Mouse (Mus musculus) c-Kit-negative CD71-positive TER-119-positive erythroid progenitor cells, embryonic 14.5 days (primary cell): ENCODE data around the gene Ctsk.
"Not testable (repeated sequence)": the region's sequence is repeated elsewhere in the genome, so short reads cannot be mapped to it uniquely, and the experiment has no call there.

Source experiments
- DNase-seq: peaks from one replicate; pipeline ENCODE4 v3.0.0-alpha.2; 2013; ENCODE audit warnings: low read depth, low spot score

The Ctsk gene

GRCm38 (mm10) chr3:95524673-95525072 lies 25.6 kb downstream of the Ctsk start:
- no peak for DNase-seq

GRCm38 (mm10) chr3:95526111-95526510 lies 27.1 kb downstream of the Ctsk start:
- DNase-seq = no peak

- no peak for DNase-seq
Observed at GRCm38 (mm10) chr3:95526622-95527211, 27.7 kb downstream of the Ctsk start, which contains the start of gene Ctss. Ctss (plus strand) TSS chr3:95526786.

- DNase-seq = no peak
Observed at GRCm38 (mm10) chr3:95529814-95530213, 30.8 kb downstream of the Ctsk start.

- DNase-seq = no peak
Observed at GRCm38 (mm10) chr3:95531025-95531424, 32.0 kb downstream of the Ctsk start.

GRCm38 (mm10) chr3:95533364-95533763 lies 34.3 kb downstream of the Ctsk start:
- no peak for DNase-seq

GRCm38 (mm10) chr3:95534927-95535326 lies 35.9 kb downstream of the Ctsk start:
- no peak for DNase-seq

- no peak for DNase-seq
Observed at GRCm38 (mm10) chr3:95538936-95539335, 39.9 kb downstream of the Ctsk start.

GRCm38 (mm10) chr3:95539837-95540236 lies 40.8 kb downstream of the Ctsk start:
- no peak for DNase-seq

- not testable (repeated sequence) for DNase-seq
Observed at GRCm38 (mm10) chr3:95541186-95541585, 42.1 kb downstream of the Ctsk start.

GRCm38 (mm10) chr3:95542171-95542570 lies 43.1 kb downstream of the Ctsk start:
- no peak for DNase-seq

GRCm38 (mm10) chr3:95542981-95543380 lies 43.9 kb downstream of the Ctsk start:
- no peak for DNase-seq

- no peak for DNase-seq
Observed at GRCm38 (mm10) chr3:95550176-95550575, 51.1 kb downstream of the Ctsk start.

- DNase-seq = no peak
Observed at GRCm38 (mm10) chr3:95553986-95554385, 54.9 kb downstream of the Ctsk start.
